Mouse (Mus musculus) stomach, embryonic 15.5 days (tissue): ENCODE results near the gene Mtcl1. TPM values are rescaled to one million over a fixed set of nuclear protein-coding genes. Genes with fewer than 3 reads are reported as not detected.

Experiments used
- ATAC-seq: fragments of 200-750 bp; cut with Nextera tagmentation; 2 replicates; pipeline ENCODE4 v1.8.0; 2017; ENCODE audit warnings: low read depth, moderate number of reproducible peaks, moderate TSS enrichment; ENCODE audit not compliant: insufficient read depth, low FRiP score
- H3K27ac ChIP-seq: fragments of 300-500 bp; sonication (generic); 2 replicates; pipeline ENCODE4 v1.5.1; 2015; ENCODE audit warnings: mild to moderate bottlenecking, inconsistent platforms
- H3K27me3 ChIP-seq: fragments of 300-500 bp; sonication (generic); replicated peaks from 2 replicates; pipeline ENCODE4 v1.6.1; 2015; ENCODE audit warnings: inconsistent platforms
- H3K36me3 ChIP-seq: fragments of 300-500 bp; sonication (generic); 2 replicates; pipeline ENCODE4 v1.6.1; 2015; ENCODE audit warnings: inconsistent platforms
- H3K4me1 ChIP-seq: fragments of 300-500 bp; sonication (generic); 2 replicates; pipeline ENCODE4 v1.6.1; 2015; ENCODE audit warnings: inconsistent platforms
- H3K4me2 ChIP-seq: fragments of 300-500 bp; sonication (generic); 2 replicates; pipeline ENCODE4 v1.6.1; 2015; ENCODE audit warnings: mild to moderate bottlenecking, inconsistent platforms
- H3K4me3 ChIP-seq: fragments of 300-500 bp; sonication (generic); replicated peaks from 2 replicates; pipeline ENCODE4 v1.5.1; 2015; ENCODE audit warnings: inconsistent platforms
- H3K9ac ChIP-seq: fragments of 300-500 bp; sonication (generic); 2 replicates; pipeline ENCODE4 v1.6.1; 2015; ENCODE audit warnings: inconsistent platforms
- H3K9me3 ChIP-seq: fragments of 300-500 bp; sonication (generic); 2 replicates; pipeline ENCODE4 v1.6.1; 2016; ENCODE audit warnings: inconsistent platforms
- WGBS: fragments of 180-500 bp; shearing (Covaris S2); methylation state at CpG from one replicate; pipeline ENCODE4 v1.1.7; 2015; 5-methylcytosine and 5-hydroxymethylcytosine counted together
- polyA plus RNA-seq: library from polyadenylated mRNA; unstranded; fragments of >200 nt; fragmentation: Nextera tagmentation; extraction: Ambion mirVana; gene quantifications from 2 replicates; pipeline ENCODE4 v1.2.1, GENCODE M21; 2015

Gene Mtcl1
- polyA plus RNA-seq, 1 experiment from 2014 or later: 6.1 TPM

GRCm38 (mm10) chr17:66374633-66375272 is 74.8 kb downstream of the Mtcl1 start:
- no peak for ATAC-seq
- 57% methylated on average over 14 of the region's 14 CpGs for WGBS
- no peak overlapping the region for H3K27ac ChIP-seq

GRCm38 (mm10) chr17:66370867-66371266 is 78.7 kb downstream of the Mtcl1 start:
- Histone ChIP-seq H3K4me1 (0 out of 2 replicates have a peak, but pooled peaks cover 3% of the 10 kb centered on the region), H3K9ac (no peak overlapping the region), H3K9me3 (no peaks in the 10 kb centered on the region), H3K36me3 (no peaks in the 10 kb centered on the region), H3K27ac (no peak overlapping the region), H3K4me3 (no peak overlapping the region), H3K4me2 (no peak overlapping the region), H3K27me3 (no peaks in the 10 kb centered on the region)
- no peak for ATAC-seq
- WGBS: 77% methylated on average over 9 of the region's 9 CpGs

More at GRCm38 (mm10) chr17:66374633-66375272, 74.8 kb downstream of the Mtcl1 start:
- Histone ChIP-seq H3K27me3 (no peaks in the 10 kb centered on the region), H3K9me3 (no peaks in the 10 kb centered on the region), H3K9ac (no peak overlapping the region), H3K36me3 (peaks cover 8% of the 10 kb centered on the region; the same call in 1 of the 2 replicates), H3K4me3 (no peak overlapping the region), H3K4me1 (0 out of 2 replicates have a peak, but pooled peaks cover 3% of the 10 kb centered on the region), H3K4me2 (no peak overlapping the region)

GRCm38 (mm10) chr17:66369777-66370176 is 79.8 kb downstream of the Mtcl1 start:
- ATAC-seq: no peak
- Histone ChIP-seq H3K27me3 (no peaks in the 10 kb centered on the region), H3K4me2 (no peak overlapping the region), H3K9ac (no peak overlapping the region), H3K27ac (no peak overlapping the region), H3K36me3 (no peaks in the 10 kb centered on the region), H3K4me1 (0 out of 2 replicates have a peak, but pooled peaks cover 4% of the 10 kb centered on the region), H3K9me3 (no peaks in the 10 kb centered on the region), H3K4me3 (no peak overlapping the region)
- WGBS: 59% methylated on average over 6 of the region's 6 CpGs

- WGBS: 93% methylated on average over 11 of the region's 11 CpGs
- 0 out of 2 replicates have a peak, but pooled peaks cover 4% of the 10 kb centered on the region for H3K4me1 ChIP-seq
- H3K4me3 ChIP-seq: no peak overlapping the region
- no peak for ATAC-seq
- H3K4me2 ChIP-seq: no peak overlapping the region
- no peaks in the 10 kb centered on the region for H3K27me3 ChIP-seq
- H3K9me3 ChIP-seq: no peaks in the 10 kb centered on the region
- no peak overlapping the region for H3K9ac ChIP-seq
- H3K36me3 ChIP-seq: no peaks in the 10 kb centered on the region
- no peak overlapping the region for H3K27ac ChIP-seq
Observed at GRCm38 (mm10) chr17:66368127-66368526, 81.4 kb downstream of the Mtcl1 start.

GRCm38 (mm10) chr17:66365664-66366063 is 83.9 kb downstream of the Mtcl1 start:
- Histone ChIP-seq H3K36me3 (no peaks in the 10 kb centered on the region), H3K27ac (no peak overlapping the region), H3K9me3 (no peaks in the 10 kb centered on the region), H3K27me3 (no peaks in the 10 kb centered on the region), H3K4me1 (0 out of 2 replicates have a peak, but pooled peaks cover 4% of the 10 kb centered on the region), H3K4me3 (no peak overlapping the region), H3K4me2 (no peak overlapping the region), H3K9ac (no peak overlapping the region)
- ATAC-seq: no peak
- WGBS: 74% methylated on average over 1 of the region's 1 CpGs

- no peak for ATAC-seq
- no peak overlapping the region for H3K27ac ChIP-seq
- H3K9me3 ChIP-seq: no peaks in the 10 kb centered on the region
- 71% methylated on average over 3 of the region's 3 CpGs for WGBS
- no peak overlapping the region for H3K4me2 ChIP-seq
- H3K27me3 ChIP-seq: no peaks in the 10 kb centered on the region
- no peak overlapping the region for H3K9ac ChIP-seq
- no peak overlapping the region for H3K4me3 ChIP-seq
- no peaks in the 10 kb centered on the region for H3K36me3 ChIP-seq
- H3K4me1 ChIP-seq: 0 out of 2 replicates have a peak, but pooled peaks cover 4% of the 10 kb centered on the region
Observed at GRCm38 (mm10) chr17:66365293-66365642, 84.3 kb downstream of the Mtcl1 start.

- 68% methylated on average over 26 of the region's 26 CpGs for WGBS
Observed at GRCm38 (mm10) chr17:66364525-66365292, 84.8 kb downstream of the Mtcl1 start.

GRCm38 (mm10) chr17:66363852-66364524 is 85.6 kb downstream of the Mtcl1 start:
- no peak overlapping the region for H3K9ac ChIP-seq
- no peaks in the 10 kb centered on the region for H3K36me3 ChIP-seq
- WGBS: 91% methylated on average over 36 of the region's 36 CpGs
- H3K27ac ChIP-seq: no peak overlapping the region
- no peak for ATAC-seq
- no peaks in the 10 kb centered on the region for H3K9me3 ChIP-seq
- H3K27me3 ChIP-seq: no peaks in the 10 kb centered on the region
- no peak overlapping the region for H3K4me2 ChIP-seq
- H3K4me1 ChIP-seq: 0 out of 2 replicates have a peak, but pooled peaks cover 4% of the 10 kb centered on the region
- no peak overlapping the region for H3K4me3 ChIP-seq

More at GRCm38 (mm10) chr17:66364525-66365292, 84.8 kb downstream of the Mtcl1 start:
- Histone ChIP-seq H3K4me2 (no peak overlapping the region), H3K9ac (no peak overlapping the region), H3K9me3 (no peaks in the 10 kb centered on the region), H3K27me3 (no peaks in the 10 kb centered on the region), H3K27ac (no peak overlapping the region), H3K4me3 (no peak overlapping the region), H3K4me1 (0 out of 2 replicates have a peak, but pooled peaks cover 4% of the 10 kb centered on the region), H3K36me3 (no peaks in the 10 kb centered on the region)
- no peak for ATAC-seq

GRCm38 (mm10) chr17:66362287-66363016 is 87.1 kb downstream of the Mtcl1 start:
- H3K36me3 ChIP-seq: no peaks in the 10 kb centered on the region
- 0 out of 2 replicates have a peak, but pooled peaks cover 4% of the 10 kb centered on the region for H3K4me1 ChIP-seq
- H3K9ac ChIP-seq: no peak overlapping the region
- ATAC-seq: peak; percentile 29; the same call in 1 of the 2 replicates
- no peak overlapping the region for H3K4me3 ChIP-seq
- no peaks in the 10 kb centered on the region for H3K9me3 ChIP-seq
- 63% methylated on average over 14 of the region's 15 CpGs for WGBS
- no peak overlapping the region for H3K4me2 ChIP-seq
- H3K27ac ChIP-seq: no peak overlapping the region
- H3K27me3 ChIP-seq: no peaks in the 10 kb centered on the region

GRCm38 (mm10) chr17:66358026-66358978 is 91.2 kb downstream of the Mtcl1 start:
- no peak overlapping the region for H3K27ac ChIP-seq
- WGBS: 78% methylated on average over 27 of the region's 27 CpGs
- ATAC-seq: no peak; the same call in 1 of the 2 replicates

More at GRCm38 (mm10) chr17:66358026-66358978, 91.2 kb downstream of the Mtcl1 start:
- Histone ChIP-seq H3K4me2 (no peak overlapping the region), H3K9ac (no peak overlapping the region), H3K36me3 (0 out of 2 replicates have a peak, but pooled peaks cover 4% of the 10 kb centered on the region), H3K27me3 (no peaks in the 10 kb centered on the region), H3K9me3 (no peaks in the 10 kb centered on the region), H3K4me3 (no peak overlapping the region), H3K4me1 (no peaks in the 10 kb centered on the region)
